Mouse (Mus musculus) neural tube, embryonic 10.5 days (tissue): ENCODE results near the gene Olfr573-ps1.

ENCODE experiments used
- DNase-seq: peaks from one replicate; pipeline ENCODE4 v3.0.0-alpha.2; 2017; ENCODE audit warnings: low spot score; ENCODE audit errors: extremely low spot score

Olfr573-ps1 gene

GRCm38 (mm10) chr7:102942475-102942874, at the start of gene Olfr573-ps1:
Gene Olfr573-ps1 (minus strand): TSS chr7:102942575.
- no peak for DNase-seq

GRCm38 (mm10) chr7:102989224-102989623, 46.8 kb upstream of the Olfr573-ps1 start, which contains the start of gene Olfr578:
Gene Olfr578 (minus strand): TSS chr7:102989324.
- no peak for DNase-seq

GRCm38 (mm10) chr7:102975843-102976242, 33.5 kb upstream of the Olfr573-ps1 start, which contains the start of gene Olfr577:
Gene Olfr577 (minus strand): TSS chr7:102975943.
- DNase-seq = no peak

DNA sequence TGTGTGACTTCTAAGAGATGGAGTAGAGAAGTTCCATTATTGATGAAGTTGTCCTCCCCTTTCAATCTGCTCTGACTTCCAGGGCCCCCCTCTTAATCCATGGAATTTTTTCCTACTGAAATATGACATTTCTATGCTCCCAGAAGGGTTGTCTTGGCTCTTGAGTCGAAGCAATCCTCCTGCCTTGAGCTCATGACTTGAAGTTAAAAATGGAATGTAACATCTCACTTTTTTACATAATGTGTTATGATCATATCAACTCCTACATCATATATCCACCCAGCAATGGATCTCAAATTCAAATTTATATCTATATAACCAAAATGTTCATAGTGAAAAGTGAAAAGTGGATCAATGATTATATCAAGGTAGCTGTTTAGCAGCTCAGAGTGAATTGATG, 32.0 kb upstream of the Olfr573-ps1 start:
- DNase-seq = no peak

- no peak for DNase-seq
These were observed 20.0 kb upstream of the Olfr573-ps1 start, which contains the start of gene Olfr576 for GRCm38 (mm10) chr7:102962360-102962759. Gene Olfr576 (plus strand): TSS chr7:102962660.

DNA sequence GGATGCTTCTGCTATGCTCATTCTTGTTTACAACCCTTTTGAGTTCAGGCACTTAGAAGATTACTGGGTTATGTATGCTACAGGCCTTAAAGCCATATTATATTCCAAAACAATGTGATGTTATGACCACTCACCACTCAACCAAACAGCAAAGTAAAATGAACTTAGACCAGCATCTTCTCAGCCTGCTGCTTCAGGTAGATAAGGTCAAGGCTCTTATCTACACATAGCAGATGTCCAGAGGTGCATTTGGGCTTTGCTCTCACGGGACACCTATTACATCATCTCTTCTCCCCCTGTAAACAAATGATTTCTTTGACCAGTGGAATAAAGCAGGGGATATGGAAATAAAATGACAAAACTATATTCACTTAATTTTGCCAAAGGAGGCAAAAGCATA, 16.2 kb upstream of the Olfr573-ps1 start, which contains the start of gene Olfr575:
Gene Olfr575, minus strand, starts transcription at position 183 of the 400 bp plus-strand sequence.
- no peak for DNase-seq

DNA sequence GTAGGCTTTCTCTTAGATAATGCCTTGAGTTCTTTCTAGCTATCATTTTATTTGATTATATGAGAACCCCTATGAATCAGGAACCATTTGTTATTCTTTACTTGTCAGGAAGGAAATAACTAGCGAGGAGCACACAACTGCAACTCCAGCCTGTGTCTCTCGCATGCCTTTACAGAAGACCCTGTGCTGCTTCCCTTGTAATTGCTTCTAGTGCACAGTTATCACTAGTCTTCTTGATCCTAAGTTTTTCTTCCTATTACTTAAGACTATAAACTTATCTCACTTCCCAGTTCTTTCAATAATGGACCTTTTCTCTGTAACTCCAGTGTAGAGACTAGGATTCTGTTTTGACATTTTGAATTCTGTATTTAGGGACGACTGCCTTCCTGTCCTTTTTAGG, 15.8 kb upstream of the Olfr573-ps1 start:
- DNase-seq = no peak

DNA sequence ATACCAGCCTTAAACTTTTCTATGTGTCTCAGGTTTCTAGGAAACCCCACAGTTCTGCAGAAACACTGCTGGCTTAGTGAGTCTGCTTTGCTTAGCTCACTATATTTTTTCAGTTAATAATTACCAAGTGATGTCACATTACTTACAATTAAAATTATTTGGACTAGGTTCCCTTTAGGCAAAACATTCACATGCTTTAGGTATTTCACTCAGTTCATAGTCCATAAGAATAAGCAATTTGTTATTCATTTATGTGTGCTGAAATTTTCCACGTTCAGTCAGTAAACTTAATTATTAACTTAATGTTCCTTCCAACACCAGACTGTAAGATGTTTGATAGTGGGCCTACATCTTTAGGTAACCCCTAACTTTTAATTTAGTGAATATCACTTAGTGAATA, 8.4 kb upstream of the Olfr573-ps1 start:
- DNase-seq = no peak

DNA sequence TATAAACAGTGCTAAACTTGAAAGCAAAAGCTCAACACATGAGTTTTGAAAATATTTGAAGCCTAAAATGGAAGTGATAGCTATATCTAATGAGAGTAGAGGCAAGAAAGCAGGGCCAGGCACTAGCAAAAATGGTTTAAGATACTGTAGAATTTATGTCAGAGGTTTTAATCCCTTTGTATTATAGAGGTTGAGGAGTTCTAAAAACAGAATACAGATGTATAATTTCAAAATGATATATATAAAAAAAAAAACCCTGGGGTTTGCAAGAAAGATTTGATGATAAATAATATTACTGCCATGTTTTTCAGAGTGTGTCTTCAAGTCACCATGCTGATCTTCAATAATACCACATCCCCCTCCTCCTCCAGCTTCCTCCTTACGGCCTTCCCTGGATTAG, 5.8 kb upstream of the Olfr573-ps1 start, which contains the start of gene Olfr574:
Gene Olfr574, plus strand, starts transcription at position 301 of the 400 bp plus-strand sequence.
- DNase-seq = no peak

- DNase-seq = no peak
These were observed 1.0 kb upstream of the Olfr573-ps1 start for GRCm38 (mm10) chr7:102943417-102943816.

GRCm38 (mm10) chr7:102927105-102927504, 15.3 kb downstream of the Olfr573-ps1 start:
- no peak for DNase-seq

DNA sequence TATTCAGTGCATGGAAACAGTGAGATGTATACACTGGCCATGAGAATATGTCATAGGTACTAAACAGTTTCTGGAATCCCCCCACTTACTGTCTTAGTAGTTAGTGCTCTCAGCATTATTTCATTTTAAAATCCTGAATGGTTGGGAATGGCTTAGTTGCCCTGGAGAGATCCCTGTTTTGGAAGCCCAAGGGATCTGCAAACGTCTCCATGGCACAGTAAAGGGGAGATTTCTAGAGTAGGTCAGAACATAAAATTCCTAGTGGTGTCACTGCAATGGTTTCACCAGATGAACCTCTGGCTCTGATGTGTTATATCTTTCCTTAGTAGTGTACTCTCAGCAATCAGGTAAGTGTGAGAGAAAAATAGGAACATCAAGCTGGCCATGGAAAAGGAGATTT, 18.3 kb downstream of the Olfr573-ps1 start, which contains the start of gene Olfr572:
Gene Olfr572, plus strand, starts transcription at position 301 of the 400 bp plus-strand sequence.
- DNase-seq = no peak

- no peak for DNase-seq
These were observed 22.7 kb downstream of the Olfr573-ps1 start for GRCm38 (mm10) chr7:102919632-102920031.

- DNase-seq = no peak
These were observed 25.1 kb downstream of the Olfr573-ps1 start, which contains the start of gene Olfr571 for GRCm38 (mm10) chr7:102917032-102917875. Gene Olfr571 (minus strand): TSS chr7:102917536.

- no peak for DNase-seq
These were observed 26.0 kb downstream of the Olfr573-ps1 start for GRCm38 (mm10) chr7:102916405-102916804.

GRCm38 (mm10) chr7:102915261-102915660, 27.1 kb downstream of the Olfr573-ps1 start:
- DNase-seq = no peak
